Mouse (Mus musculus) lung, postnatal 36 days (tissue): ENCODE measurements around the gene Kmo.
A peak's percentile ranks its signal among the peaks of the same experiment; 100 is the strongest.

Experiments
- DNase-seq: peaks from one replicate; pipeline ENCODE4 v3.0.0; 2022; ENCODE audit warnings: mixed read lengths

Gene Kmo

GRCm38 (mm10) chr1:175699796-175700195 lies 79.6 kb downstream of the Kmo start:
- peak; percentile 54 for DNase-seq

- DNase-seq, result no peak
Measured at GRCm38 (mm10) chr1:175701145-175701544, 81.0 kb downstream of the Kmo start.

- no peak for DNase-seq
Measured at GRCm38 (mm10) chr1:175707599-175707998, 87.4 kb downstream of the Kmo start.

GRCm38 (mm10) chr1:175708013-175708412 lies 87.8 kb downstream of the Kmo start:
- peak; percentile 10 for DNase-seq
